Comparison of ENCODE assay signal across 20 mouse cellular contexts in the genomic region with DNA sequence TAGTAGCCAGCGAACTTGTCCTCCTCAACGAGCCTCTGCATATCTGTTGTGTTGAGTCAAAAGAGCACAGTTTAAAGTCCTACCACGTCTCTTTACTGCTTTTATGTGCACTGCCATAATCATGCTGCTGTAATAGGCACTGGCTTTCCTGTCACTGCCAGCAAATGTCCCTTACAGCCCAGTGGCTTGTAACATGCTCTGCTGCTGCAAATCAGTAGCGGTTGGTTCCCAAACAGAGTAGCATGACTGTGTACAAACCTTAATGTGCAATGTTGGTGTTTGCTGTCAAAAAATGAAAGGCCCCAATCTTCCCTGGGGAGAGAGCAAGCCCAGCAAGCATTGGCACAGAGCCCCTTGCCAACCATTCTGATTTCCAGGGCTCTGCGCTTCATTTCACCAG.
DNase-seq lines count a peak whose midpoint lies in the region; ATAC-seq lines count a peak whose summit lies in the region.
"Had no signal": no experiment of that assay in that cellular context is flagged by ENCODE, and none has a peak within 500 bp of the region (broad histone marks: within the 10 kb centered on the region; RNA-seq: fewer than 3 reads in every experiment).

No protein-coding gene starts in this region.

- no peaks in the 10 kb centered on the region for H3K36me3 ChIP-seq in forebrain, embryonic 14.5 days (ENCODE audit: control insufficient read depth, insufficient read depth, low read length)
- no peaks in the 10 kb centered on the region for H3K36me3 ChIP-seq in forebrain, embryonic 11.5 days (ENCODE audit: control insufficient read depth, insufficient read depth, low read length)
- no peaks in the 10 kb centered on the region for H3K36me3 ChIP-seq in midbrain, embryonic 14.5 days (ENCODE audit: control insufficient read depth, insufficient read depth, low read length)
- H3K36me3 ChIP-seq in midbrain, embryonic 16.5 days (ENCODE audit: control insufficient read depth, insufficient read depth, low read length), result no peaks in the 10 kb centered on the region
- no peaks in the 10 kb centered on the region for H3K36me3 ChIP-seq in hindbrain, embryonic 16.5 days (ENCODE audit: control insufficient read depth, insufficient read depth, low read length)
- H3K36me3 ChIP-seq: embryonic facial prominence, embryonic 13.5 days; heart, embryonic 15.5 days; limb, embryonic 13.5 days; liver, embryonic 13.5 days had no signal

- H3K4me1 ChIP-seq in forebrain, embryonic 14.5 days (ENCODE audit: control insufficient read depth, insufficient read depth, low read length), result peaks cover 3% of the 10 kb centered on the region; the same call in 1 of the 2 replicates
- no peaks in the 10 kb centered on the region for H3K4me1 ChIP-seq in forebrain, embryonic 11.5 days (replicated peaks; ENCODE audit: control insufficient read depth, insufficient read depth, low read length)
- H3K4me1 ChIP-seq in midbrain, embryonic 14.5 days (ENCODE audit: control insufficient read depth, insufficient read depth, low read length), result no peaks in the 10 kb centered on the region
- no peaks in the 10 kb centered on the region for H3K4me1 ChIP-seq in midbrain, embryonic 16.5 days (ENCODE audit: control insufficient read depth, insufficient read depth, low read length)
- H3K4me1 ChIP-seq in hindbrain, embryonic 16.5 days (ENCODE audit: control insufficient read depth, insufficient read depth, low read depth, low read length), result peaks cover 2% of the 10 kb centered on the region
- H3K4me1 ChIP-seq: embryonic facial prominence, embryonic 13.5 days; heart, embryonic 15.5 days; limb, embryonic 13.5 days; liver, embryonic 13.5 days had no signal

- H3K4me3 ChIP-seq in forebrain, embryonic 14.5 days (ENCODE audit: low read depth, low read length), result no peak overlapping the region
- no peak overlapping the region for H3K4me3 ChIP-seq in forebrain, embryonic 11.5 days (ENCODE audit: low read depth, low read length)
- no peak overlapping the region for H3K4me3 ChIP-seq in midbrain, embryonic 14.5 days (replicated peaks; ENCODE audit: low read depth, low read length)
- H3K4me3 ChIP-seq in midbrain, embryonic 16.5 days (ENCODE audit: low read depth, low read length), result no peak overlapping the region
- H3K4me3 ChIP-seq in hindbrain, embryonic 16.5 days (ENCODE audit: low read length), result no peak overlapping the region
- H3K4me3 ChIP-seq: embryonic facial prominence, embryonic 13.5 days; heart, adult 2 months; heart, embryonic 15.5 days; limb, embryonic 13.5 days; liver, embryonic 13.5 days had no signal

- no peak overlapping the region for H3K9ac ChIP-seq in forebrain, embryonic 14.5 days (ENCODE audit: low read length)
- H3K9ac ChIP-seq in forebrain, embryonic 11.5 days (ENCODE audit: low read length), result no peak overlapping the region
- H3K9ac ChIP-seq in midbrain, embryonic 14.5 days (replicated peaks; ENCODE audit: low read length), result no peak overlapping the region
- H3K9ac ChIP-seq in midbrain, embryonic 16.5 days (ENCODE audit: low read depth, low read length), result no peak overlapping the region
- no peak overlapping the region for H3K9ac ChIP-seq in hindbrain, embryonic 16.5 days (ENCODE audit: low read depth, low read length)
- H3K9ac ChIP-seq: embryonic facial prominence, embryonic 13.5 days; heart, embryonic 15.5 days; limb, embryonic 13.5 days; liver, embryonic 13.5 days; lung, embryonic 14.5 days had no signal

- H3K9me3 ChIP-seq in forebrain, embryonic 14.5 days (replicated peaks; ENCODE audit: control insufficient read depth, low read length), result no peaks in the 10 kb centered on the region
- H3K9me3 ChIP-seq in forebrain, embryonic 11.5 days (ENCODE audit: control insufficient read depth, low read length), result no peaks in the 10 kb centered on the region
- no peaks in the 10 kb centered on the region for H3K9me3 ChIP-seq in midbrain, embryonic 14.5 days (ENCODE audit: control insufficient read depth, low read length)
- no peaks in the 10 kb centered on the region for H3K9me3 ChIP-seq in midbrain, embryonic 16.5 days (replicated peaks; ENCODE audit: control insufficient read depth, low read length, poor library complexity, severe bottlenecking)
- H3K9me3 ChIP-seq in hindbrain, embryonic 16.5 days (ENCODE audit: control insufficient read depth, low read length), result no peaks in the 10 kb centered on the region
- H3K9me3 ChIP-seq: embryonic facial prominence, embryonic 13.5 days; heart, embryonic 15.5 days; limb, embryonic 13.5 days; liver, embryonic 13.5 days had no signal

- no peak overlapping the region for H3K27ac ChIP-seq in forebrain, embryonic 14.5 days (ENCODE audit: low read depth, low read length)
- H3K27ac ChIP-seq in forebrain, embryonic 11.5 days (ENCODE audit: low read depth, low read length), result no peak overlapping the region
- H3K27ac ChIP-seq in midbrain, embryonic 14.5 days (replicated peaks; ENCODE audit: low read depth, low read length), result no peak overlapping the region
- no peak overlapping the region for H3K27ac ChIP-seq in midbrain, embryonic 16.5 days (ENCODE audit: low read length)
- H3K27ac ChIP-seq in hindbrain, embryonic 16.5 days (ENCODE audit: low read depth, low read length), result 0 out of 2 replicates have a peak overlapping the region, but pooled peaks have one; percentile 11
- H3K27ac ChIP-seq: embryonic facial prominence, embryonic 13.5 days; heart, adult 2 months; heart, embryonic 15.5 days; limb, embryonic 13.5 days; liver, embryonic 13.5 days had no signal

- DNase-seq in forebrain, embryonic 14.5 days (ENCODE audit: low spot score), result peak; percentile 43
- no peak for DNase-seq in forebrain, embryonic 11.5 days (ENCODE audit: low spot score)
- DNase-seq in midbrain, embryonic 14.5 days, result peak; percentile 7
- peak; percentile 43 for DNase-seq in retina, postnatal 1 day
- DNase-seq in Muller cell, postnatal 12 days (ENCODE audit: inconsistent ontology term), result no peak
- DNase-seq: cerebellum, adult 2 months; gastrocnemius, postnatal 14 days; heart, adult 2 months; heart, postnatal 4 days; liver, embryonic 13.5 days; lung, embryonic 14.5 days; lung, postnatal 36 days; right cerebral cortex, adult 18-20 months had no signal

- H3K4me2 ChIP-seq in forebrain, embryonic 14.5 days (ENCODE audit: low read length), result no peak overlapping the region
- H3K4me2 ChIP-seq in forebrain, embryonic 11.5 days (ENCODE audit: low read depth, low read length, severe bottlenecking), result no peak overlapping the region
- H3K4me2 ChIP-seq in midbrain, embryonic 14.5 days (ENCODE audit: low read length), result no peak overlapping the region
- H3K4me2 ChIP-seq in midbrain, embryonic 16.5 days (ENCODE audit: low read length), result no peak overlapping the region
- no peak overlapping the region for H3K4me2 ChIP-seq in hindbrain, embryonic 16.5 days (ENCODE audit: low read length)
- H3K4me2 ChIP-seq: embryonic facial prominence, embryonic 13.5 days; heart, embryonic 15.5 days; limb, embryonic 13.5 days; liver, embryonic 13.5 days; lung, embryonic 14.5 days had no signal

- no peaks in the 10 kb centered on the region for H3K27me3 ChIP-seq in forebrain, embryonic 14.5 days (replicated peaks; ENCODE audit: control insufficient read depth, insufficient read depth, low read length)
- H3K27me3 ChIP-seq in forebrain, embryonic 11.5 days (ENCODE audit: control insufficient read depth, insufficient read depth, low read length), result no peaks in the 10 kb centered on the region
- H3K27me3 ChIP-seq in midbrain, embryonic 14.5 days (ENCODE audit: control insufficient read depth, insufficient read depth, low read length), result no peaks in the 10 kb centered on the region
- no peaks in the 10 kb centered on the region for H3K27me3 ChIP-seq in midbrain, embryonic 16.5 days (ENCODE audit: control insufficient read depth, insufficient read depth, low read depth, low read length)
- H3K27me3 ChIP-seq in hindbrain, embryonic 16.5 days (replicated peaks; ENCODE audit: control insufficient read depth, insufficient read depth, low read length), result no peaks in the 10 kb centered on the region
- H3K27me3 ChIP-seq: embryonic facial prominence, embryonic 13.5 days; heart, embryonic 15.5 days; limb, embryonic 13.5 days; liver, embryonic 13.5 days; Patski had no signal

- 54% methylated on average over 5 of the region's 5 CpGs for WGBS in forebrain, embryonic 14.5 days
- WGBS in forebrain, embryonic 11.5 days, result 91% methylated on average over 5 of the region's 5 CpGs
- WGBS in midbrain, embryonic 14.5 days, result 86% methylated on average over 5 of the region's 5 CpGs
- WGBS in midbrain, embryonic 16.5 days, result 72% methylated on average over 5 of the region's 5 CpGs
- 56% methylated on average over 5 of the region's 5 CpGs for WGBS in hindbrain, embryonic 16.5 days

- ATAC-seq in forebrain, embryonic 14.5 days, result peak; percentile 25; the same call in 1 of the 2 replicates
- ATAC-seq in forebrain, embryonic 11.5 days (replicated peaks; ENCODE audit: low FRiP score), result no peak
- ATAC-seq in midbrain, embryonic 14.5 days (ENCODE audit: low FRiP score, low TSS enrichment), result no peak
- ATAC-seq in midbrain, embryonic 16.5 days, result no peak; the same call in 1 of the 2 replicates
- ATAC-seq in hindbrain, embryonic 16.5 days, result peak; percentile 68
- ATAC-seq: intestine, embryonic 16.5 days; Patski had no signal

Comparison
In these comparisons a context has a peak if more than half of its experiments do, and no peak if none do; other contexts are left out.
1. ATAC-seq: peak in forebrain, embryonic 14.5 days (single experiment) and hindbrain, embryonic 16.5 days (single experiment); none in forebrain, embryonic 11.5 days (single experiment), midbrain, embryonic 14.5 days (single experiment) and midbrain, embryonic 16.5 days (single experiment).
2. DNase-seq: peak in forebrain, embryonic 14.5 days (single experiment), midbrain, embryonic 14.5 days (single experiment) and retina, postnatal 1 day (single experiment); none in forebrain, embryonic 11.5 days (single experiment) and Muller cell, postnatal 12 days (single experiment).